Mouse (Mus musculus) left cerebral cortex, adult 8-10 months (tissue): ENCODE measurements around the gene Cep55. TPM values are rescaled to one million over a fixed set of nuclear protein-coding genes. Genes with fewer than 3 reads are reported as not detected.

ENCODE experiments used
- DNase-seq, 2 experiments: peaks; one replicate each; pipeline ENCODE4 v3.0.0; 2022; ENCODE audit warnings: low spot score in 2 of 2
- total RNA-seq, 4 experiments: library from RNA; stranded (reverse); gene quantifications; 2 replicates each; pipeline ENCODE4 v1.2.4; 2022

Cep55 gene
- total RNA-seq, 4 experiments from 2014 or later: 0.30 to 0.35 (median 0.35) TPM; not detected in 1

DNA sequence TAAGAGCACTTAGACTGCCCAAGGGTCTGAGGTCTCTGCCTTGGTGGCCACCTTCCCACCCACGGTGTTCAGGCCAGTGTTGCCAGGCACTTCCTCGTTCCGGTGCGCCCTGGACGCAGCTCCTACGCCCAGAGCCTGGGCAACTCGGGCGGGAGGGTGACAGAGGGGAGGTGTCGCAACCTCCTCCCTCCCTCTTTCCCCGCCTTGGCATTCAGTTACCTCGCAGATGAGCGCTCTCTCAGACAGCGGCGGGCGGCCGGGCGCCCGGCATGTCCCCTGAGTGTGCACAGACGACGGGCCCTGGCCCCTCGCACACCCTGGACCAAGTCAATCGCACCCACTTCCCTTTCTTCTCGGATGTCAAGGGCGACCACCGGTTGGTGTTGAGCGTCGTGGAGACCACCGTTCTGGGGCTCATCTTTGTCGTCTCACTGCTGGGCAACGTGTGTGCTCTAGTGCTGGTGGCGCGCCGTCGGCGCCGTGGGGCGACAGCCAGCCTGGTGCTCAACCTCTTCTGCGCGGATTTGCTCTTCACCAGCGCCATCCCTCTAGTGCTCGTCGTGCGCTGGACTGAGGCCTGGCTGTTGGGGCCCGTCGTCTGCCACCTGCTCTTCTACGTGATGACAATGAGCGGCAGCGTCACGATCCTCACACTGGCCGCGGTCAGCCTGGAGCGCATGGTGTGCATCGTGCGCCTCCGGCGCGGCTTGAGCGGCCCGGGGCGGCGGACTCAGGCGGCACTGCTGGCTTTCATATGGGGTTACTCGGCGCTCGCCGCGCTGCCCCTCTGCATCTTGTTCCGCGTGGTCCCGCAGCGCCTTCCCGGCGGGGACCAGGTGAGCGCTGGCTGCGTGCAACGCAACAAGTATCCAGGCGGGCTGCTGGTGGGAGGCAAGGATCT lies 42.3 kb downstream of the Cep55 start, which contains the start of gene Ffar4:
Gene Ffar4 (plus strand): TSS at position 214 of the 901 bp plus-strand sequence.
- DNase-seq: no peak

DNA sequence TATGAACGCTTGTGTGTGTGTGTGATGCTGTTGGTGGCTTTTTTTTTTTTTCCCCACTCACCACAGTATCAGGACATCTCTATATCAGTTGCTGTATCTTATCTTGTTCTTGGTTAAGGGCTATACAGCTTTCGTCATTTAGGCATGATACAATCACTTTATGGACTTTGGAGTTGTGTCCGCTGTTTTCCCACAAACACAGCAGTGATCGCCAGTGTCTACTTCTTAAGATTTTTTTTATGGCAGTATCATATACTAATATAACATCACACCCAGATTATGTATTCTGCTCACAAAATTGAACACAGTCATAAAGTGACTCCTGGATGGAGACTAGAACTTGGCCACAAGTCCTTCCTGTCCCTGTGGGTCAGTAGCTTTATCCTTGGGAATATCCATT lies 53.1 kb downstream of the Cep55 start:
- no peak for DNase-seq

DNA sequence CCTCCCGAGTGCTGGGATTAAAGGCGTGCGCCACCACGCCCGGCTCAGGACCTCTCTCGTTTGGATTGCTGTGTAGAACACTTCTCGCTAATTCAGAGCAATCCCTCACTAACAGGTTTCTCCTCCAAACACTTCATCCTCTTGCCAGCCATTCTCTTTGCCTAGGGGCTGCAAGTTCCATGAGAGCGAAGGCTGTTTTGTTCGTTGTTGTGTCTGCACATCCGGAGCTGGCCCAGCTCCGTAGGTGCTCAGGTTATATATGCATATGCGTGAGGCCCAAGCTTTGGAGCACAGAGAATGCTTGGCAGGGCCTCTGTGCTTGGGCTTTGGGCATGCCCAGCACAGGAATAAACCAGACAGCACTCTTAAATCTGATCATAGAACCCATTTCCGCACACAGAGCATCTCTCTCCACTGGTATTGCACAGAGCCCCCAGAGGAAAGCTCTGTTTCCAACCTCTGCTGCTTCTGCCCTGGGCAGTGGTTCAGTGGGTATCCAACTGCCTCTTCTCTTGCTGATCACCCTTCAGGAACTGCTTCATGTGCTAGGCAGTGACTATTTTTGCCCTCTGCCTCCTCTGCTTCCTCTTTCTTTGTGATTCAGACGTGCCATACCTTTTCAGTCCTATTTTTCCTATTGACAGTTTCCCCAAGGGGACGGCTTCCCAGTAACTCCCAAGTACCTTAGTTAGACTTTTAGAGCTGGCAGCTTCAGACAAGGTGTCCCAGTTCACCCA lies 54.9 kb downstream of the Cep55 start:
- no peak for DNase-seq

DNA sequence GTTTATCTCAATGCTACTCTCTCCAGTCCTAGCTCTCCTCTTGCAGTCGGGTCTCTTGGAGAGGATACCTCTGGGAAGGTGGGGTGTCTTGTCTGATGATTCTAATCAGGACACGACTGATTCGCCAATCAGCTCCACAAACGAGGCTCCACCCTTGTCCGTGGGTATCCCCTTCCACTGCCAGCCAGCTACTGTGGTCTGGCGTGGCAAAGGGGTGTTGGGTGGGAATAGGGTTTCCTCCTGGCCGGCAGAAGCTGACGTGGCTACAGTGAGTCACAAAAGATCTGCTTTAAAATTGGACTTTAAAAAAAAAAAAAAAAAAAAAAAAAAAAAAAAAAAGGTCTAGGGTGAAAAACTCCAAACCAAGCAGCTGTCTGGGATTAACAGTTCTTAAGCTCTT lies 56.2 kb downstream of the Cep55 start:
- no peak for DNase-seq

DNA sequence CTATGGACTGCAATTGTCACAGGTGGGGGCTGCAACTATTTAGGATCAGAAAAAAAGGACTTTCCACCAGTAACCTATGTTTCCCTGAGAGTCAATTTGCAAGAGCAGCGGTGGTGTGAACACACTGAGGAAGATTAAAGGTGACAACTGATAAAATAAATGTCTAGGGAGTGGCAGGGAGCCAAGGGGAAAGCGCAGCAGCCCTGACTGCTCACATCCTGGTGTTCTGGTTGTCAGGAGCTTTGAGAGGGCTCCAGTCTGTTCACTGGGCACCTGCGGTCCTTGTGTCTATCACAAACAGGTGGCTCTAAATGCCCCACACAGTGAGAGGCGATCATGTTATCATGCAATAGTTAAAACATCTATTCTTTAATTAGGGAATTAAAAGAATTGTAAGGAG lies 57.8 kb downstream of the Cep55 start:
- no peak for DNase-seq

DNA sequence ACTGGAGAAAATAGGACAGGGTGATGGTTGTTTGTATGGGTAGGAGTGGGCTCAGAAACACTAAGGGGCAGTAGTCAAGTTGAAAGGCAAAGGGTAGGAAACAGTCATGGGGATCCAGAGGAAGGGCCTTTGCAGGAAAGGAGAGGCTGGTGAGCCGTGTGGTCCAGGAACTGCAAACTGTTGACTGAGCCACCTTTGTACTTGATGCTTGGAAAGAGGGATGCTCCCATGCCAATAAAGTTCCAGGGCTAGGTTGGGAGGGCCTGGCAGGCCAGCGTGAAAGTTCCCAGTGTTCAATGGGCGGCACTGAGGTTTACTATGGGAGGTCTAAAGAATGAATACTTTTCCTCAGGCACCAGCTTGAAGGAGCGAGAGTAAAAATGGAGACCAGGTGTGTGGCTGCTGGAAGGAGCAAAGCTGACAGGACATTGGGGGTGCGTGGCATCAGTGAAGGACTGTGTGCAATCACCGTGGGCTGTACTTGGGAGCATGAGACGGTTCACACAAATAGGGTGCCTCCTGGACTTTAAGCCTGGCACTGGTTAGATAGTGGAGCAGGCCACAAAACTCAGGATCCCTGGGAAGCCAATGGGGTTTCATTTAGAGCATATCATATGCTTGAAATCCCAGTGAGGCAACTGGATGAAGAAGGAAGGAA lies 60.2 kb downstream of the Cep55 start:
- DNase-seq: no peak

DNA sequence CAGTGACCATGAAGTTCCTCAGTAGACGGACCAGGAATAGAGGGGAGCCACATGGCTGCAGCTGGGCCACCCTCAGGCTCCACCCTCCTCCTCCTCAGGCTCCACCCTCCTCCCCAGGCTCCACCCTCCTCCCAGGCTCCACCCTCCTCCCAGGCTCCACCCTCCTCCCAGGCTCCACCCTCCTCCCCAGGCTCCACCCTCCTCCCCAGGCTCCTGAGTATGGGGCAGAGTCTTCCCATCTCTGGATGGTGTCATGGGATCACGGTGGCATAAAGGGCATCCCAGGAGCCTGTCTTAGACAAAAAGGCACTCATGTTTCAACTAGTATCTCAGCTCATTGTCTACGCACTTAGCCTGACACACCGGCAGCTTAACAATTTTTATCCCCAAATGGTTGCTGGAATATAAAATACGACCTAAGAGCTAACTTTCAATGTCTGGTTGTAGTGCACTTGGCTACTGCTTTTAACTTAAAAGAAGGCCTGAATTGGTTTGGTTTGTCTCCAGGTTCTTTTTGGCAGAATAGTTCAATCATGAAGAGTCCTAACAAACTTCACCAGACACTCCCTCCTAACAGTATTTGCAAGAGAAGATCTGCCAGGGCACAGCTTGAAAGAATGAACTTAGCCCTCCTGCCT lies 65.4 kb downstream of the Cep55 start:
- no peak for DNase-seq

DNA sequence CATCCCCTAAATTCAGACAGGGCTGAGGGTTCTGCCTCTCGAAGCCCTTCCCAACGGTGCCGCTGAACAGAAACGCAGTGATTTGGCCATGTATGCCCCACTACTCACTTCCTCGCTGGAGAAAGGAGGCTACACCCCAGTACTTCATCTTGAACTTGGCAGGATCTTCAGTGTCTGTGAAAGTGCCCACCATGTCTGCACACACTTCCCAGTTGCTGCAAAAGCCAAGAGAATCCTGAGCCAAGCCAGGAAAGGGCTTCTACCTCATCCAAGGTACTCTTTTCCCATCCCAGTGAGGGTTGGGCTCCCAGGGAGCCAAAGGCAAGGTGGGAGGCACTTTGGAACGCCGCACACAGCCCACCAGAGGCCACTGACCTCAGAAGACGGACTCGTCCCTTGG lies 69.1 kb downstream of the Cep55 start:
- no peak for DNase-seq

Other genes with a start within 250 kb of the Cep55 start
- 1 to 10 TPM; 5.8 to 7.4 (median 6.1) TPM for gene Myof, start 11.4 kb upstream of the Cep55 start, total RNA-seq
- gene Ffar4, start 42.1 kb downstream of the Cep55 start, total RNA-seq: under 1 TPM in 1 of 4 experiments, not detected in 3; 0.35 TPM
- 10 to 100 TPM; 22.2 to 32.5 (median 23.6) TPM for gene Rbp4, start 70.3 kb downstream of the Cep55 start, total RNA-seq
- under 1 TPM in 3 of 4 experiments, not detected in 1; 0.16 to 0.37 (median 0.17) TPM for gene Pde6c, start 77.8 kb downstream of the Cep55 start, total RNA-seq
- gene Fra10ac1, start 169.1 kb downstream of the Cep55 start, total RNA-seq: 10 to 100 TPM; 12.9 to 15.7 (median 13.9) TPM
- gene Lgi1, start 209.5 kb downstream of the Cep55 start, total RNA-seq: 100 to 1,000 TPM; 116 to 135 (median 120) TPM